Mouse (Mus musculus): ENCODE data around the gene Nfe2l2.

The Nfe2l2 gene

DNA sequence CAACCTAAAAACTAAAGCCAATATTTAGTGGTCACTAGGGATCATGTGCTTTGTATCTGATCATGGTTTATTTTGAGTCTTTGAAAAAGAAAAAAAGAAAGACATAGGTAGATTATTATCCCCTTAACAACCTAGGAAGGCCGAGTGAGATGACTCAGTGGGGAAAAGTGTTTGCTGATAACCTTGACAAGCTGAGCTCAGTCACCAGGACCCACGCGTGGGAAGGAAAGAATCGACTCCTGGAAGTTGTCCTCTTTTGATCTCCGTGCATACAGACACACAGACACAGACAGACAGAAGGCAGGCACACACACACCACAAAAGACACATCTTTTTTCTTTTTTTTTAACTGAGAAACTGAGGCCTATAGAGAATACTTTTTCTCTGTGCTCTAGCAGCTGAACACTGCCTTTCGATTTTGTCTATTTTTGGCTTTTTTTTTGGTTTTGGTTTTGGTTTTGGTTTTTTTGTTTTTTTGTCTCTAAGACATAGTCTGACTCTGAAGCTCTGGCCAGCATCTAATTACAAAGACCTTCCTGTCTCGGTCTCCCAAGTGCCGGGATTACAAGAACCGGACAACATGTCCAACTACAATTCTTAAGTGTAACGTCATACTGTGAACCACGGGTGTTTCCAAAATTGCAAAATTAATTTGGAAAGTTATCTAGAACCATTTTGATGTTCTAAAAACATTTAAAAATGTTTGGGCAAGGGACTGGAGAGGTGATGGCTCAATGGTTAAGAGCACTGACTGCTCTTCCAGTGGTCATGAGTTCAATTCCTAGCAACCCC, 16.0 kb upstream of the Nfe2l2 start:
- CTCF ChIA-PET = interaction anchor here in 1 of 4 experiments (0.7 kb wide), 1 partner anchor 164 kb away, joined by 6 read pairs; no protein-coding TSS in a partner anchor
- POLR2A ChIA-PET = interaction anchor here in 2 of 4 experiments (0.6 to 2.8 kb wide), 3 partner anchors 11 to 48 kb away, joined by 3 to 8 read pairs (median 3); partner anchors contain the start of gene Nfe2l2 (in 1 of the 2)

DNA sequence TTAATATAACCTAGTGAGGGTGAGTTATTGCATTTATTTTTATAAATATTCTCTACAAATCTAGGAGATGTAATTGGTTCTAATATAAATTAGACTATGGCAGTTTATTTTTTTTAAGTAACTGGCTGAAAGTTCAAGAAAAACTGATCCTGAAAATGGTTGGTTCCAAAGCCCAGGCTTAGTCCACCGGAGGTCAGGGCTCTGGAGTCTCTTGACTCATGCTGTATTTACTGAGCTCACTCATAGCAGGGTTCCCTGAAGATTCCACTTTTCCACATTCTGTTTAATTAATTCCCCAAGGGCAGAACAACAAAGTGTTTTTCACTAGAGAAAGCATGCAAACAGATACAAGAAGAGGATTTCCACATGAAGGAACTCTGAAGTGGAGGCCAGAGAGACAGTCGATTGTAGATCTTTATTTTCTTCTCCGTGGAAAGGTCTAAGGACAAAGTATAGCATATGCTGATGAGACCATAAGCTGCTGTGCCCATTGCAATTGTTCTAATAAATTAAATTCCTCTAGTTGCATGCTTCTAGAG, 15.0 kb upstream of the Nfe2l2 start:
- ChIA-PET CTCF (interaction anchor here in 1 of 4 experiments (0.5 kb wide), 1 partner anchor 124 kb away, joined by 9 read pairs; no protein-coding TSS in a partner anchor), POLR2A (interaction anchor here in 2 of 4 experiments (0.5 to 2.8 kb wide), 5 partner anchors 11 to 283 kb away, joined by 3 to 8 read pairs (median 3); partner anchors contain the start of gene Nfe2l2 (in 2 of the 2))

DNA sequence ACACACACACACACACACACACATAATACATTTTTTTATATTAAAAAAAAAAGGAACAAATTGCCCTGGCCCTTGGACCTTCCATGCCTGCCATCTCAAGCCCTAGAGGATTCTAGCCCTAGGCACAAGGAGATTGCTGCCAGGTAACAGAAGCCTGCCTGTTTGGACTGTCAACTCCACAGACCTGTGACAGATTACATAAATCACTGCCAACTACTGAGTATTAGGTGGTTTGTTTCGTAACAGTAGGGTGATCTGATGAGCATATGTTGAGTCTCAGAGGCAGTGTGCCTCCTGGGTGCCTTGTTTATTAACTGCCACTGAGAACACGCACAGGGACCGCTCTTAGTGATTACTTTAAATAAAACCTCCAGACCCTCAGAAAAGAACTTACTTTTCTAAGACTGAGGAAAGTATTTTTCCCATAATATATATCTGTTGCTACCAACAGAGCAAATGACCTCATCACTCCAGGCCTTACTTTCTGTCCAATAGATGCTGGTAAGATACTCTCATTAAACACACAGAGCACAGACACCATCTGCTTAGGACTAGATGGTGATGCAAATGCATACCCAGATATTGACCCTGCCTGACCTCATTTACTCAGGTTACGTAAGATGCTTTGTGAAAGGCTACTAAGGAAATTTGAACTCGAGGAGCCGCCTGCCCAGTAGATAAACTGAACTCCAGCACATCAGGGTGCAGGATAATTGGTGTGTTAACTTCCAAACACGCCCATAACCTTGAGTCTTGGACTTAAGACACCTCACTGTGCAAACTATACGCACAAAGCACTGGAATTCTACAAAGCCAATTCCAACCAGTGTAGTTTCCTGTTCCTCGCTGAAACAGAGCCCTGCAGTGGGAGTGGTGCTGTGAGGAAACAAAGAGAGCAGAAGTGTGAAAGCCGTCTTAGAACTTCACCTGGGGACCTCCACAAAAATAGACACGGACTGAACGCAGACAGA, 11.9 kb upstream of the Nfe2l2 start:
- POLR2A ChIA-PET = interaction anchor here in 2 of 4 experiments (1.4 to 3.5 kb wide), 6 partner anchors 8 to 82 kb away, joined by 4 to 50 read pairs (median 8); partner anchors contain the start of gene Nfe2l2 (in 2 of the 2)
- CTCF ChIA-PET = no interaction called here

DNA sequence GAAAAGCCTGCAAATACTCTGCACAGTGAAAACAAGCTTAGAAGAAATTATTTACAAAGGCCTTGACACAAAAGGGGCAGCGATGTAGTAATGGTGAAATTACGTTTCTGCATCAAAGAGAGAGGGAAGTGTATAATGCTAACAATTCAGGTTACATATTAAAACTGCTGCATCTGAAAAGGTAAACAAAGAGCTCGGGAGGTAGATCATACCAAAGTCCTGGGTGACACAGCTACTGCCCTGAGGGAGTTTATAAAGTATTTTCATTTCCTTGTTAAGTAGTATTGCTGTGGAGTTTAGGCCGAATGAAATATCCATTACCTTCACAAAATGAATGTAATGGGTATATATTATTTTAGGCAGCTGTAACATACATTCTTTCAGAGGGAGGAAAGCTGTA, 10.3 kb upstream of the Nfe2l2 start:
- ChIA-PET POLR2A (interaction anchor here in 3 of 4 experiments (1.0 to 3.5 kb wide), 12 partner anchors 8 to 81 kb away, joined by 3 to 50 read pairs (median 4); partner anchors contain the start of genes Nfe2l2 (in 3 of the 3) and Hnrnpa3 (in 1 of the 3)), CTCF (interaction anchor here in 1 of 4 experiments (0.7 kb wide), 1 partner anchor 42 kb away, joined by 3 read pairs; no protein-coding TSS in a partner anchor)

DNA sequence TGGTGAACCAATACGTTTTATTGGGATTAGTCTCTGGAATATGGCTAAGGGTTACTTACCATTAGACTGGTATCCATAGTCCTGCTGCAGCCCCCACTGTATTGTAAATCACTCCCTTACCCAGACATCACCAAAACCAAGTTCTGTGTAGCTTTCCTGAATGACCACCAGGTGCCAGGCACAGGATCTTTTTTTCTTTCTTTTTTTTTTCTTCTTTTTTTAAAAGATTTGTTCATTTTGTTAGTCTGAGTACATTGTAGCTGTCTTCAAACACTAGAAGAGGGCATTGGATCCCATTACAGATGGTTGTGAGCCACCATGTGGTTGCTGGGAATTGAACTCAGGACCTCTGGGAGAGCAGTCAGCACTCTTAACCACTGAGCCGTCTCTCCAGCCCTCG, 8.6 kb upstream of the Nfe2l2 start:
- ChIA-PET POLR2A (interaction anchor here in 3 of 4 experiments (0.5 to 3.5 kb wide), 12 partner anchors 8 to 108 kb away, joined by 3 to 50 read pairs (median 3); partner anchors contain the start of gene Nfe2l2 (in 2 of the 3)), CTCF (interaction anchor here in 2 of 4 experiments (0.6 kb wide), 2 partner anchors 17 to 28 kb away, joined by 3 to 4 read pairs; no protein-coding TSS in a partner anchor)

DNA sequence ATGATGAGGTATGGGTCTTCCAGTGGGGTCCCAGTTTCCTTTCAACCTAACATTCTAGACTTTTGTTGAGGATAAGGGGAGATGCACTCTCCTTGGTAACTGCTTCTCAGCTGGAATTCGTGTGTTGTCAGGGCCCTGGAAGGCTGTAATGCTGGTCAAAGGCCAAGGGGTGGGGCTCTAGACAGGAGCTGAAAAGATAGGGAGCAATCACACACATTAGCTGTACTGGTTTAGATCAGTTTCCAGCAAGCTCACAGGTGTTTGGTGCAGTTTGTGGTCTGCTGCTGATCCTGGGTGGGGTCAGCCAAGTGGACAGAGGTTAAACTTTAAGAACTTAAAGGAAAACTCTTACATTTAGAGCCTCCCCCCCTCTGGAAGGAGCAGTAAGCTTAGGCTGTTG, 3.0 kb upstream of the Nfe2l2 start:
- CTCF ChIA-PET = interaction anchor here in 3 of 4 experiments (0.5 to 1.2 kb wide), 8 partner anchors 18 to 358 kb away, joined by 3 to 6 read pairs (median 4); no protein-coding TSS in a partner anchor
- POLR2A ChIA-PET = interaction anchor here in 3 of 4 experiments (0.8 to 18.1 kb wide), 53 partner anchors 7 to 257 kb away, joined by 3 to 628 read pairs (median 6); partner anchors contain the start of genes Hnrnpa3 (in 3 of the 3) and Agps (in 1 of the 3)

DNA sequence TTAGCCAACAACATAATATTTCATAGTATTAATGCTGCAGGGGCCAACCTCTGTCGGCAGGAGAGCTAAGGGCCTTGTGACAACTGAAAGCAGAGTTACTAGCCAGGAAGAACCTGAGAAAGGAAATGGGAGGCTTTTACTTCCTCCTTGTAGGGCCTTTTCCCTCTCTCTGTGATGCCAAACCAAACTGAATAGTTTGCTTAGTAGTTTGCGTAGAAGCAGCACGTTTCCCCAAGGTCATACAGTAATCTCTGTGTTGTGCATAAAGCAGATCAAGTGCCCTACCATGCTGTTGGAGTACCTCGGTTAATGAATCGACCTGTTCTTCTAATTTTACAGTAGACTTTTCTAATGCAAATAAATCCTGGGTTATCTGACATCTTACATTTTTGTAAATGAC, 2.0 kb upstream of the Nfe2l2 start:
- ChIA-PET CTCF (interaction anchor here in 2 of 4 experiments (0.6 kb wide), 2 partner anchors 19 to 169 kb away, joined by 3 to 5 read pairs; no protein-coding TSS in a partner anchor), POLR2A (interaction anchor here in 3 of 4 experiments (0.8 to 18.1 kb wide), 35 partner anchors 8 to 254 kb away, joined by 3 to 628 read pairs (median 8); partner anchors contain the start of genes Hnrnpa3 (in 3 of the 3) and Agps (in 1 of the 3))

DNA sequence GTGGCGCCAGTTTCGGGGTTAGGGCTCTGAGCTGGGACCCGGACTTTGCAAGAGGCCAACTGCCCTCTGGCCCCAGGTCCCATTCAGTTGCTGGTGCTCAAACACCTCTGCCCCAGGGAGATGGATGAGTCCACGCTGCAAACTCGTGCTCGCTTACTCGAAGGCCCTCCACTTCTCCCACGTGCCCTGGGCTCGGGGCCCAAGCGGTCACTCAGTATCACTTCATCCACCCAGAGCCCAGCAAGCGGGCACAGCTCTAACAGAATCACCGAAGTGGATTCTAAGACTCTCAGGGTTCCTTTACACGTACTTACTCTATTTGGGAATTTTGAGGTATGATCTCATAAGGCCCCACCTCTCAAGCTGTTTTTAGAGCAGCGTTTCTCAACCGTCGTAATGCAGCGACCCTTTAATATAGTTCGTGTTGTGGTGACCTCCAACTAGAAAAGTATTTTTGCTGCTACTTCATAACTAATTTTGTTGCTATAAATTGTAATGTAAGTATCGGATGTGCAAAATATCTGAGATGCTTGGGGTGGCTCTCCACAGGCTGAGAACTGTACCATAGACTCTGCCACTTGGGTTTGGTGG, 816 bp upstream of the Nfe2l2 start:
- CTCF ChIA-PET = interaction anchor here in 2 of 4 experiments (0.9 to 1.5 kb wide), 8 partner anchors 15 to 259 kb away, joined by 3 to 6 read pairs (median 4); no protein-coding TSS in a partner anchor
- POLR2A ChIA-PET = interaction anchor here (0.5 to 18.1 kb wide), 131 partner anchors 9 to 1576 kb away, joined by 3 to 628 read pairs (median 8); partner anchors contain the start of genes Hnrnpa3 (in 3 of the 4), Agps (in 2 of the 4), Pjvk (in 1 of the 4) and Prkra (in 1 of the 4)

DNA sequence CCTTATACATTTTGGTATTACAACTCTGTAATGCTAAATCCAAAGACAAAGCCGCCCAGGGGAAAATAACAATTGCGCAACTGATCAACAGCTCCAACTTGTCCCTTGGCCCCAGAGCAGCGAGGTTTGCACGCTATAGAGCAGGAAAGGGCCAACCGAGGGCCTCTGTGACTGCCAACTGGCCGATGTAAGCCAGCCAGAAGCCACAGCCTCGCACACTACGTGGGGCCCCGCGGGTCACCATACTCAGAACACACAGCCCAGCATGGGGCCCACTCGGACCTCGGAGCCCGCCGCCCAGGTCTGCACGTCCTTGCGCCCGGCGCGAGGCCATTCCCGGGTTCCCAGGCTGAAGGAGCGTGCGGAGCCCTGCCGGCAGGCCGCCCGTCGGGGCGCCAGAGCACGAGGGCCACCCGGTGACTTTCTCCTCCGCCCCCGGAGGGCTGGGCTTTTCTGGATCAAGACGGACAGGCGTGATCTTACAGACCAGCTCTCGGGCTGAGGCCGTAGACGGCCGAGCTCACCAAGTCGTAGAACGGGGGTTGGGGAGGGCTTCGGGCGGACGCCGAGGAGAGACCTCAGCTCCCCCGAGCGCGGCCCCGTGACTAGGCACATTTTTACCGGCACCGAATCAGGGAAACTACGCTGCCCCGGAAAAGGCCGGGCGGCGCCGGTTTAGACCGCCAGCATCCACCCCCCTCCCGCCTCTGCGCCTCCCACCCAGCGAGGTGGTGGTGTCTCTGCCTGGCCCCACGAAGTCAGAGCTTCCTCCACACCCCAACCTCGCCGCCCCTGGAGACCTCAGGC, 863 bp downstream of the Nfe2l2 start:
- CTCF ChIA-PET = interaction anchor here in 1 of 4 experiments (0.9 to 1.5 kb wide), 4 partner anchors 16 to 261 kb away, joined by 3 to 6 read pairs (median 4); no protein-coding TSS in a partner anchor
- POLR2A ChIA-PET = interaction anchor here (0.6 to 18.1 kb wide), 127 partner anchors 7 to 892 kb away, joined by 3 to 628 read pairs (median 8); partner anchors contain the start of genes Hnrnpa3 (in 3 of the 4), Agps (in 2 of the 4) and Ttc30b (in 1 of the 4)

DNA sequence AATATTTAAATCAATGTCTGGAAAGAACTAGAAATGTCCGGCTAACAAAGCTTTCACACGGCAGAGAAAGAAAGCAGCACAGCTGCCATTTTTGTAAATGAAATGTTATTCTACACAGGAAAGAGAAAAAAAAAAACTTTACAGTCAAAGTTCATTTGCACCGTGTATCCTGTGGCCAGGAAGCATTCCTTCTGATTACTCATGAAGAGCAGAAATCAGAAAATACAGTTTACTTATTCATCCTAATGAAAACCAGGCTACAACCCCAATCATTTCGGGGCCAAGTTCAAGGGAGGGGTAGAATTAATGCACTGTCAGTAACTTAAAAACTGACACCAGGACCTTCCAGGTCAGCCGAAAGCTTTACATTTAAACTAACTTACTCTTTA, 1.9 kb downstream of the Nfe2l2 start:
- POLR2A ChIA-PET = interaction anchor here in 3 of 4 experiments (0.9 to 18.1 kb wide), 52 partner anchors 9 to 656 kb away, joined by 3 to 628 read pairs (median 23); partner anchors contain the start of genes Hnrnpa3 (in 3 of the 3) and Agps (in 1 of the 3)
- CTCF ChIA-PET = no interaction called here

DNA sequence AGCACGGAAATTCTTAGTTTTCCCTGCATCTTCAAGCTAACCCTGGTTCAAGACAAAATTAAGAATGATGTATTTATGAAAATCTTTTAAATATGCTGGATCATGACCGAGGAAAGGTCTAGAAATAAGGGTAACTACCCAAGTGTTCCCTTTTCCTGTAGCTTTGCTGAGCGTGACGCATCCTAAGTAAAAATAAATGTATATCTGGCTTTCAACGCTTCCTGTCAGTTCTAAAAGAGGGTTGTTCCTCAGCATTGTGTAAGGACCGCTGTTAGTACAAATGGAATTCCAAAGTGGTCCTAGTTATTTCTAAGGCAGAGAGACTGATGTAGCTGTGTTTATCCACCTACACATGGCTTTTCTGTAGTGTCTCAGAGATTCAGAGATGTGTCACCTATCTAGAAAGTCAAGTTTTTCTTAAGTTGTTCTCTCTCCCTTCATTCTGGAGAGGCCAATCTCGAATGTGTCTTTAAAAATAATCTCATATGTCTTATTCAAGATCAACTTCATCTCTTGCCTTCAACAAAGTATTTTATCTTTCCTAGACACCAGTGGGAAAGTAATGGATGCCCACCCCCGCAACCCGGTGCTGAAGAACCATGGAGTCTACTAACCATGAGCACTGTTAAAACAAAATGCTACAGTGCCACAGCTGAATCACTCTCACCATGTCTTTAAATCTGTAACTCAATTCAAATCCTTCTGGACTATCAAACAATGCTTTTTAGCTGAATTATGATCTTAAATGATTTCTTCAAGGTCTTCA, 2.4 kb downstream of the Nfe2l2 start:
- POLR2A ChIA-PET = interaction anchor here in 3 of 4 experiments (0.6 to 18.1 kb wide), 28 partner anchors 12 to 92 kb away, joined by 3 to 628 read pairs (median 31); partner anchors contain the start of gene Hnrnpa3 (in 3 of the 3)
- CTCF ChIA-PET = no interaction called here

DNA sequence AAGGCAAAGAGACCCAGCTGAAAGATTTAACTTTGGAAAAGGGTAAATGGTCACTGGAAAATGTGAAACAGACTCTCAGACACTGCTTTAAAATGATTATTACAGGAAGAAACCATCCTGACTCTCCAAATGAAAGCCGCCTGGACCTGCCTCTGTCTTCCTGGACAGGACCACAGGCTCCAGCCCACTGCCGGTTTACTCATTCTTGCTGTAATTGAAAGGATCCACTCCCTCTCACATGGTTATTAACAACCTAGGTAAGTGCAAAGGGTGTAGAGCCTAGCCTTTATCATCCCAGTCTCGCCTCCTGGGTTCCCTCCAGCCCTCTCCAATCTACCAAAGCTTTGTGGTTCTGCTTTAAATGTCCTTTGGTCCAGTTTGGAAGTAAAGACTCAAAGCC, 3.2 kb downstream of the Nfe2l2 start:
- POLR2A ChIA-PET = interaction anchor here in 3 of 4 experiments (0.6 to 18.1 kb wide), 16 partner anchors 11 to 168 kb away, joined by 3 to 628 read pairs (median 8); partner anchors contain the start of gene Hnrnpa3 (in 3 of the 3)
- CTCF ChIA-PET = no interaction called here

DNA sequence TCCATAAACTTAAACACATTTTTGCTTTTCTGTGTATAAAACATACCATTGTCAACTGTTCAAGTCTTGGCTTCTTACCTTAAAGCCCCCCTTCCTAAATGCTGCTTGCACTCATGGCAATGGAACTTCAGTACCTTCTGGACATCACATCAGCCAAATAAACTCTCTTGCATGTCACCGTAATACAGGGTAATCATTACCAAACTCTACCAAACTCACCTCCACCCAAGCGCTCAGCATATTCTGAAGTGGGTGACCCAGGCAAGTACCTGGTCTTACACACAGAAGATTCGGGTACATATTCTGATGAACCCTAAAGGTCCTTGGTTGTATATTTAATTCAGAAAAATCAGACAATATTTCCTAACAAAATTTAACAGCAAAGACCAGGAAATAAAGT, 3.9 kb downstream of the Nfe2l2 start:
- CTCF ChIA-PET = no interaction called here

DNA sequence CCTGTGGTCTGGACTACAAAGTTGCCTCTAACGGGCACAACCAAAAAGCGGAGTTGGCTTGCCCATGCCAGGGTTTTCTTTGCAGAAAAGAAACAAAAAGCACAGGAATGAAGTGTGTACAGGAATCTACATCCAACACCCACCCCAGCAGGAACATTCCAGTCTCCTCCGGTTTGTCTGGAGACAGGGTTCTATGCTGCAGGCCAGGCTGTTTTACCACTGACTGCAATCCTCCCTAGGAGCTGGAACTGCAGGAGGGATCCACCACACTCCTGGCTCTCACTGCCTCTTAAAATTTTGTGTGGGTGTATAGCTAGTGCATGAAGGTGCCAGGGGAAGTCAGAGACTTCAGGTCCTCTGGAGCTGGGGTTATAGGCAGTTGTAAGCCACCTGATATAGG, 5.6 kb downstream of the Nfe2l2 start:
- POLR2A ChIA-PET = interaction anchor here in 3 of 4 experiments (0.5 to 18.1 kb wide), 24 partner anchors 8 to 77 kb away, joined by 3 to 628 read pairs (median 5); partner anchors contain the start of gene Hnrnpa3 (in 2 of the 3)
- CTCF ChIA-PET = no interaction called here

More for the DNA sequence above, 3.9 kb downstream of the Nfe2l2 start:
- POLR2A ChIA-PET = interaction anchor here in 3 of 4 experiments (0.5 to 18.1 kb wide), 18 partner anchors 10 to 95 kb away, joined by 3 to 628 read pairs (median 5); no protein-coding TSS in a partner anchor

DNA sequence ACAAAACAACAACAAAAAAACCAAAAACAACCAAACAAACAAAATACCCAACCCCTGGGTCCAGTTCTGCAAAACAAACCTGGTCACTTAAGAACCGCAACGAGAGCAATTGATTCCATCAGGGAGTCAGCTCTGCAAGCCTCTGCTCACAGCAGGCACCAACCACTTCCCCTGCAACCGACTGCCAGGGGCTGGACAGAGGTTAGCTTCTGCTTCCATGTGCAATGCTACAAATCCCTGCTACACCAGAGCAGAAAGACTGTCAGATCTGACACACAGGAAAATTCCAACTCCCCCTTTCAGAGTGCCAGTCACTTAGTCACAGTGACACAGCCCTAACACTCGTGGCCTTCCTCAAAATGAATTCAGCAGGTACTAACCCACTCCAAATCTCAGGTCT, 6.4 kb downstream of the Nfe2l2 start:
- POLR2A ChIA-PET = interaction anchor here (0.7 to 18.1 kb wide), 28 partner anchors 8 to 172 kb away, joined by 3 to 628 read pairs (median 5); partner anchors contain the start of genes Hnrnpa3 (in 2 of the 4) and Agps (in 1 of the 4)
- CTCF ChIA-PET = no interaction called here

All from embryonic stem cell, embryonic (primary cell).